In the genomic region with DNA sequence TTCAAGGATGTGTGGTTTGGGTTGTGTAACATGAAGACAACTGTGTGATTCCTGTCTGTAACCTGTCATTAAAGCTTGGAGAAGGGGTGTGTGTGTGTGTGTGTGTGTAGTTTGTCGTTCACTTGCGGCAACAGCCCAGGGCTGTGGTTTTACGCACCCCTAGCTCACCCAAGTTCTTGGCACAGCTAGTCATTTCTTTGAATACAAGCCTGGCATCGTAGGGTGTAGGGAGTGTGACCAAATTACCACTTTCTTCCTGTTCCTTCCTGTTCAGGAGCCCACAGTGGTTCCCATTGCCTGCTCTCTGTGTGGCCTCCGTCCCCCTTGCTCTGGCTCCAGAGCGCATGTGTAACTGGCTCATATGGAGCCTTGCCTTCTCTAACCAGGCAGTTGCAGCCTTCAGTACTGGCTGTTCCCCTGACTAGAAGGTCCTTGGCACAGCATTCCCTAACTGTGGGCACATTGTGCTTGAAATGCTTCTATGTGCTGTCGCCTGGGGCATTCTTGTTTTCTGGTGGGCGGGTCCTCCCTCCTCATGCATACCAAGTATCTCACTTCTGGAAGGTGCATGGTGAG, we compare ENCODE assay signal across 10 mouse cellular contexts.
DNase-seq lines count a peak whose midpoint lies in the region; ATAC-seq lines count a peak whose summit lies in the region.
"Had no signal": no experiment of that assay in that cellular context is flagged by ENCODE, and none has a peak within 500 bp of the region (broad histone marks: within the 10 kb centered on the region; RNA-seq: fewer than 3 reads in every experiment).

No protein-coding gene starts in this region.

- peaks cover 14% of the 10 kb centered on the region for H3K4me1 ChIP-seq in hindbrain, embryonic 16.5 days (ENCODE audit: control insufficient read depth, insufficient read depth, low read depth, low read length)

- no peaks in the 10 kb centered on the region for H3K9me3 ChIP-seq in hindbrain, embryonic 16.5 days (ENCODE audit: control insufficient read depth, low read length)

- H3K27me3 ChIP-seq in hindbrain, embryonic 16.5 days (replicated peaks; ENCODE audit: control insufficient read depth, insufficient read depth, low read length) = no peaks in the 10 kb centered on the region

- no peak overlapping the region for H3K9ac ChIP-seq in hindbrain, embryonic 16.5 days (ENCODE audit: low read depth, low read length)

- peak; percentile 44 for DNase-seq in layer of hippocampus, adult 11-12 months (ENCODE audit: low spot score)
- DNase-seq in layer of hippocampus, adult 9-10 months (ENCODE audit: low spot score) = no peak
- peak; percentile 26 for DNase-seq in thymus, postnatal 0 days (ENCODE audit: low spot score)
- no peak for DNase-seq in thymus, postnatal 25 days
- DNase-seq in spleen, adult 18-20 months = no peak
- no peak for DNase-seq in spleen, postnatal 36 days (ENCODE audit: low spot score in 2 of 2)
- no peak for DNase-seq in kidney, postnatal 14 days
- DNase-seq: heart, postnatal 4 days had no signal

- H3K36me3 ChIP-seq in hindbrain, embryonic 16.5 days (ENCODE audit: control insufficient read depth, insufficient read depth, low read length) = no peaks in the 10 kb centered on the region

- 0 out of 2 replicates have a peak, but pooled peaks have one; percentile 37 for ATAC-seq in hindbrain, embryonic 16.5 days

- no peak overlapping the region for H3K4me2 ChIP-seq in hindbrain, embryonic 16.5 days (ENCODE audit: low read length)
- H3K4me2 ChIP-seq: liver, embryonic 11.5 days had no signal

- H3K4me3 ChIP-seq in hindbrain, embryonic 16.5 days (ENCODE audit: low read length) = no peak overlapping the region

- WGBS in hindbrain, embryonic 16.5 days = 60% methylated on average over 8 of the region's 8 CpGs

- peak overlapping the region; percentile 0; the same call in 1 of the 2 replicates for H3K27ac ChIP-seq in hindbrain, embryonic 16.5 days (ENCODE audit: low read depth, low read length)

Comparison
In these comparisons a context has a peak if more than half of its experiments do, and no peak if none do; other contexts are left out.
1. DNase-seq: peak in layer of hippocampus, adult 11-12 months (single experiment) and thymus, postnatal 0 days (single experiment); none in layer of hippocampus, adult 9-10 months (single experiment), thymus, postnatal 25 days (single experiment), spleen, adult 18-20 months (0 of 2), spleen, postnatal 36 days (0 of 2) and kidney, postnatal 14 days (single experiment).